Mouse (Mus musculus) cerebellum, postnatal 14 days (tissue): ENCODE data around the gene Fbxl16.

Experiments used
- DNase-seq, 2 experiments: peaks; one replicate each; pipeline ENCODE4 v3.0.0; 2021; ENCODE audit warnings: mixed read lengths in 2 of 2

The Fbxl16 gene

DNA sequence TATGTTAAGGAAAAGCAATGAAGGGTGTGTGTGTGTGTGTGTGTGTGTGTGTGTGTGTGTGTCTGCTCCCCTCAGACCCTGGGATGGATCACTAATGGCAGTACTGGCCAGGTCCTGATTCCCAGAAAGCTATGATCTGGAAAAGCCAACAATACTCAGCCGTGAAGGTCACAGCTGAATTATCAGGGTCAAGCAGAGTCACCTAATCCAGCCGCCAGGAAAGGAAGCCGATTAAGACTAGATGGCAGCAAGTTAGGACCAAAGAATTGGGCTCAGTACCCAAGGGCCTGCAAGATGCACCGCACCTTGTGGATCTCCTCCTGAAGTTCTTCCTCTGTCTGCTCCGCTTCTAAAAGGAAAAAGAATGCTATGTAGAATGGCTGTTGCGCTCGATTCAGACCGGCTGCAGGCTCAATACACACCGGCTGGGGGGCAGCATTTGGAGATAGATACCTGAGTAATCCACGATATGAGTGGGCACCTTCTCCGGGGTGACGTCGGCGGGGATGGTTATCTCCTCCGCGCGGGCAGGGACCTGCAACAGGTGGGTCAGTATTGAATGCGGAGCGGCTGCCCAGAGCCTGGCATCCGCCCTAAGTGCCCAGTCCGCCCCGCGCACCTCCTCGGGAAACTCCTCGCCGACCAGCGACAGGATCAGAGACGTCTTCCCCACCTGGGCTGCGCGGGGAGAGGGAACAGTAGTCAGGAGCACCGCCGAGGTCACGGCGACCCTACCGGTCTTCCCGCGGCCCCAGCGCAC, 34.9 kb downstream of the Fbxl16 start:
- DNase-seq: peak in 1 of 2 experiments; percentile 60

DNA sequence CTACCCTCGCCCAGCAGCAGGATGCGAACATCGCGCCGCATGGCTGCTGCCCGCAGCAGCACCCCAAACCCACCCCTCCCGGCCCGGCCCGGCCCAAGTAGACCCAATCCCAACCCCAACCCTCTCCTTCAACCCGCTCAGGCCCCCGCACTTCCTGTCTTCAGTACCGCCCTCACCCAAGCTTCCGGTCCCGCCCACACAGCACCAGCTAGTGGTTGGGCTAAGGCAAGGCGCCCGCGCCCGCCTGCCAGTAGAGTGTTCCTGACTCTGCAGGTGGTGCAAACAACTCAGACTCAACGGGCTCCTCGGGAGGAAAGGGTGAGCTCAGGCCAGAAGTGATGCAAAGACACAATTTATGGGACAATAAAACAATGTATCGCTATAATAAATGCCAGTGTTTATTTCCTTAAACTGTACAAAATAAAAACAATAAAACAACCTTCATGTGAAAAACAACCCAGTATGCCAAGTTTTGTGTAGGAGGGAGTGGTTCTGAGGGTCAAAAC, 35.6 kb downstream of the Fbxl16 start, which contains the start of gene Rhot2:
Gene Rhot2, minus strand, starts transcription at position 456 of the 506 bp plus-strand sequence.
- DNase-seq: peak; percentile 94 to 95

- DNase-seq: no peak
Observed at GRCm38 (mm10) chr17:25860229-25860628, 51.3 kb downstream of the Fbxl16 start.

DNA sequence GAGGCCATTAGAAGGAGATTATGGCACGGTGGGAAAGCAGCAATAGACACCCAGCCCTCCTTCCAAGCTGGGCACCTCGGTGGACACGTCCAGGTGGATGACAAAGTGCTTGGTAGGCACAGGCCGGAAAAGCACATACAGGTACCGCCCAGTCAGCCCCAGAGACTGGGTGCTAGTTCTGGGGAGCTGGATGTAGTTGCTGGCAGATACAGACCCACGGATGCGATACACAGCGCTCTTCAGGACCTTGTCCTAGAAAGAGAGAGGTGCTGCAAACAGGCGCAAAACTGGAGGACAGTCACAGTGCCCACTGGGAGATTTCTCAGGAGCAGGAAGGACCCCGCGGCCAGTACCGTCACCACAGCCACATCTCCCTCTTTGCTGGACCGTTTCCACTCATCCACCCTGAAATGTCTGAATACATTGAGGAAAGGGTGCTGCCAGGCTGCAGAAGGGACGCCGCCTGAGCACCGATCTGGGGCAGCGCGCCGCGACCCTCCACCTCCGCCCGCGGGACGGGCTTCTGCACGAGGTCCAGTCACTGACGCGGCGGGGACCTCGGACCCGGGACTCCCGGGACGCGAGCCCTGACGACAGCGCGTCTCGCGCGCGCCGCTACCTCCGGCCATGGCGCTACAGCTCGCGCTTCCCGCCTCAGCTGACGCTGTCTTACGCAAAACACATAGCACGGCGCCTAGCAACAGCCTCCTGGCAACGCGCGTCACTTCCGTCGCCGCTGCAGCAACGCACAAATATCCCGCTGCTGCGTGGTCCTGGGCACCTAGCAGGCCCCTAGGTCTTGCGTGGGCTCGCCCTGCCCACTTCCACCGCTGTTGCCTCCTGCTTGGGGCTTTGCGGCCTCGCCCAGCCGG, 52.2 kb downstream of the Fbxl16 start, which contains the start of gene Wdr90:
Gene Wdr90, minus strand, starts transcription at position 670 of the 872 bp plus-strand sequence.
- peak; percentile 89 to 94 for DNase-seq

- DNase-seq: no peak
Observed at GRCm38 (mm10) chr17:25861704-25862612, 53.1 kb downstream of the Fbxl16 start.

GRCm38 (mm10) chr17:25863681-25864080, 54.8 kb downstream of the Fbxl16 start:
- no peak for DNase-seq

DNA sequence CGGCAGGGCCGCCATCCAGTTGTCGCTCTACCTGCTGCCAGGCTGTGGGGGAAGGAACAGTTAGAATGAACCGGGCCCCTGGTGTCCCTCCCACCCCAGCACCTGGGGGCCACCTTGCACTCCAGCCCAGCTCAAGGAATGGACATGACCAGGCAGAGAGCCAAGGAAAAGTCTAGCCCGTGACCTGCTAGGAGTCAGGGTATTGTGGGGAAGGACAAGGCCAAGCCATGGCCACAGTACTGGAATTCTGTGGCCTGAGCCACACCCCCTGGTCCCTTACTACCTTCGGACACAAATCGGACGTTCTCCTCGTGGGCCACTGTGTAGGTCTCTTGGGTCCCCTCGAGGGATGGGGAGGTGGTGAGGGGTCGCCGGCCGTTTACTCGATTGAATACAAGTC, 55.4 kb downstream of the Fbxl16 start:
- no peak for DNase-seq

GRCm38 (mm10) chr17:25865288-25865687, 56.4 kb downstream of the Fbxl16 start:
- DNase-seq: no peak

DNA sequence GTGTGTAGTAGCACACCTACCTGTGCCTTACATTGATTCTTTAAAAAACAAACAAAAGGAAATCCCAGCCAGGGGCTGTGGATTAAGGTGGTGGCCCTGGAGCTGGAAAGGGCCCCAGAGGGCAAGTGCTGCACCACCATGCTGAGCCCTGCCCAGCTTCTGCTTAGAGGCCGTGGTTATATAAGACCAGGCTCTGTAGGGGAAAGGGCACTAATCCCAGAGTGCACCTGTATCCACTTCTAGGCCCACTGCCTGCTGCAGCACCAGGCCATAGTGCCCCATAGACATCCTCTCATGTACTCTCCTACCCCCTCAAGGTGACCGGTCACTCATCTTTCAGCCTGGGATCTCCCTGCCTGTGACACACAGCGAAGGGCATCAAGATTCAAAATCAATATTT, 57.3 kb downstream of the Fbxl16 start:
- DNase-seq: no peak

DNA sequence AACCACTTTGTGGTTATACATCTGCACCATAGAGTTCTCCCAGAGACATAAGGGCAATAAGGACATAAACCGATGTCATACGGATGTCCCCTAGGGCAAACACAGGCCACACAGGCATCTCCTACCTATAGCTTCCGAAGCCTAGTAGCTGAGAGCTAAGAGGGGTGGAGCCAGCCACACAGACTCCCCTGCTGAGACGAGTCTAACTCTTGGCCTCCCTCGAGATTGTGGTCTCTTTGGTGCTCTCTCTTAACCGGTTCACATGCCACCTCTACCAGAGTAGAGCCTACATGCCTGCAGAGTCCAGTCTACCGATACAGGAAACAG, 58.6 kb downstream of the Fbxl16 start:
- DNase-seq: no peak

GRCm38 (mm10) chr17:25867836-25868600, 59.1 kb downstream of the Fbxl16 start:
- peak; percentile 54 to 65 for DNase-seq

GRCm38 (mm10) chr17:25868601-25869191, 59.8 kb downstream of the Fbxl16 start, which contains the start of gene Mcrip2:
Gene Mcrip2, minus strand, starts transcription at chr17:25868764.
- peak; percentile 81 to 83 for DNase-seq

DNA sequence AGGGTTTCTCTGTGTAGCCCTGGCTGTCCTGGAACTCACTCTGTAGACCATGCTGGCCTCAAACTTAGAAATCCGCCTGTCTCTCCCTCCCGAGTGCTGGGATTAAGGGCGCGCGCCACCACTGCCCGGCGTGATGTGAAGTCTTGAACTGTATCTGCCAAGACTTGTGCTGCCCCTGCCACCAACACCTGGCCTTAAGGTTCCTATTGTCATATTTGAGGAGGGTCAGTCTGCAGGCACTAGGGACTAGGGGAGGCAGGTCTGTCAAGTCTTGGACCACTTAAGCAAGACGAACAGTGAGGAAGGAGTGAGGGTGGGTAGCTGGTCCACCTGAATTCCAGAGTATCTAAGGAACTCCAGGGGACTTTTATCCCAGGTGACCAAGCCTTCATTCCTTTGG, 60.6 kb downstream of the Fbxl16 start:
- no peak for DNase-seq

DNA sequence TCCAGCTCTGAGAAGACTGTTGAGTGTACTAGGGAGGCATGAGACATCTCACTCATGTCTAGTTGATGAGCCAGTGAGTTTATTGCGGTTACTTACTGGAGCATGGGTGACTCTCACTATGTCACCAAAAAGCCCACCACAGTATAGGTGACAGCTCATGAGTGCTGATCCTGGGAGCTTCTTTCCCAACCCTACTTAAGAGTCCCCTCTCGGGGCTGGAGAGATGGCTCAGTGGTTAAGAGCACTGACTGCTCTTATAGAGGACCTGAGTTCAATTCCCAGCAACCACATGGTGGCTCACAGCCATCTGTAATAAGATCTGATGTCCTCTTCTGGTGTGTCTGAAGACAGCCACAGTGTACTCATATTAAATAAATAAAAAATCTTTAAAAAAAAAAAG, 61.1 kb downstream of the Fbxl16 start:
- DNase-seq: no peak
